Mouse (Mus musculus) thymus, adult 2 months (tissue): ENCODE data around the gene Rngtt. TPM values are rescaled to one million over a fixed set of nuclear protein-coding genes. Genes with fewer than 3 reads are reported as not detected.

Source experiments
- DNase-seq: peaks from one replicate; pipeline ENCODE4 v3.0.0; 2021
- H3K27ac ChIP-seq: fragments of 200-500 bp; 2 replicates; pipeline ENCODE4 v1.5.1; 2012; ENCODE audit warnings: low read length, control low read depth; ENCODE audit not compliant: control insufficient read depth, insufficient read depth
- H3K27me3 ChIP-seq: fragments of 200-500 bp; 2 replicates; pipeline ENCODE4 v1.6.1; 2012; ENCODE audit warnings: mild to moderate bottlenecking, low read length, moderate library complexity, mixed read lengths; ENCODE audit not compliant: control insufficient read depth, insufficient read depth
- H3K36me3 ChIP-seq: fragments of 200-500 bp; 2 replicates; pipeline ENCODE4 v1.6.1; 2012; ENCODE audit warnings: mild to moderate bottlenecking, low read length, moderate library complexity; ENCODE audit not compliant: control insufficient read depth, insufficient read depth
- H3K4me1 ChIP-seq: fragments of 200-500 bp; replicated peaks from 2 replicates; pipeline ENCODE4 v1.6.1; 2012; ENCODE audit warnings: low read length; ENCODE audit not compliant: control insufficient read depth, insufficient read depth
- H3K4me3 ChIP-seq: fragments of 200-500 bp; 2 replicates; pipeline ENCODE4 v1.5.1; 2012; ENCODE audit warnings: mild to moderate bottlenecking, low read length, control low read depth, moderate library complexity; ENCODE audit not compliant: control insufficient read depth, insufficient read depth
- CTCF ChIP-seq: fragments of 200-500 bp; IDR thresholded peaks from 2 replicates; pipeline ENCODE4 v1.5.1; 2012; ENCODE audit warnings: mild to moderate bottlenecking, control low read depth, low read length, moderate library complexity, borderline replicate concordance; ENCODE audit not compliant: control insufficient read depth, poor library complexity, insufficient read depth; ENCODE audit errors: extremely low read depth
- POLR2A ChIP-seq: fragments of 200-500 bp; IDR thresholded peaks from 2 replicates; pipeline ENCODE4 v1.6.1; 2012; ENCODE audit warnings: mild to moderate bottlenecking, low read length, control low read depth, moderate library complexity; ENCODE audit not compliant: control insufficient read depth, poor library complexity, insufficient read depth; ENCODE audit errors: extremely low read depth
- WGBS: fragments of 180-500 bp; shearing (Covaris S2); methylation state at CpG from one replicate; pipeline ENCODE4 v1.1.7; 2018; 5-methylcytosine and 5-hydroxymethylcytosine counted together
- polyA plus RNA-seq: library from polyadenylated mRNA; depleted of rRNA; stranded (reverse); fragments of >200 nt; gene quantifications from 2 replicates; pipeline ENCODE4 v1.2.3, GENCODE M21; 2012

Rngtt gene
- polyA plus RNA-seq, 1 experiment, result 4.2 TPM

GRCm38 (mm10) chr4:33273437-33273836, 36.7 kb upstream of the Rngtt start:
- Histone ChIP-seq H3K4me1 (peaks cover 9% of the 10 kb centered on the region), H3K4me3 (no peak overlapping the region), H3K27me3 (no peaks in the 10 kb centered on the region), H3K27ac (no peak overlapping the region), H3K36me3 (no peaks in the 10 kb centered on the region)
- TF ChIP-seq POLR2A (no peak), CTCF (no peak)
- WGBS, result 67% methylated on average over 3 of the region's 3 CpGs
- DNase-seq, result no peak

- Histone ChIP-seq H3K4me1 (no peaks in the 10 kb centered on the region), H3K27me3 (no peaks in the 10 kb centered on the region), H3K27ac (no peak overlapping the region), H3K36me3 (no peaks in the 10 kb centered on the region), H3K4me3 (no peak overlapping the region)
- WGBS, result 92% methylated on average over 3 of the region's 3 CpGs
- TF ChIP-seq CTCF (no peak), POLR2A (no peak)
- no peak for DNase-seq
Measured at GRCm38 (mm10) chr4:33281891-33282685, 28.0 kb upstream of the Rngtt start.

GRCm38 (mm10) chr4:33284083-33284880, 25.8 kb upstream of the Rngtt start:
- no peak for TF ChIP-seq POLR2A
- TF ChIP-seq CTCF, result no peak
- DNase-seq, result no peak
- Histone ChIP-seq H3K4me3 (no peak overlapping the region), H3K27me3 (no peaks in the 10 kb centered on the region), H3K27ac (no peak overlapping the region), H3K4me1 (no peaks in the 10 kb centered on the region), H3K36me3 (no peaks in the 10 kb centered on the region)
- 84% methylated on average over 5 of the region's 5 CpGs for WGBS

GRCm38 (mm10) chr4:33285448-33285847, 24.7 kb upstream of the Rngtt start:
- Histone ChIP-seq H3K27me3 (no peaks in the 10 kb centered on the region), H3K27ac (no peak overlapping the region), H3K36me3 (no peaks in the 10 kb centered on the region), H3K4me1 (no peaks in the 10 kb centered on the region), H3K4me3 (no peak overlapping the region)
- TF ChIP-seq CTCF, result no peak
- no peak for TF ChIP-seq POLR2A
- no peak for DNase-seq
- 66% methylated on average over 8 of the region's 8 CpGs for WGBS

- no peak for DNase-seq
- H3K36me3 ChIP-seq, result no peaks in the 10 kb centered on the region
- no peak overlapping the region for H3K27ac ChIP-seq
Measured at GRCm38 (mm10) chr4:33289106-33289650, 20.9 kb upstream of the Rngtt start.

GRCm38 (mm10) chr4:33290002-33290401, 20.1 kb upstream of the Rngtt start, which contains the start of gene Pnrc1:
TSS of gene Pnrc1 (minus strand) at chr4:33290163.
- no peak within 1 kb of the TSS for H3K4me3 ChIP-seq
- H3K27me3 ChIP-seq, result no peaks in the 10 kb centered on the region
- 0 out of 2 replicates have a peak within 1 kb of the TSS, but pooled peaks have one; percentile 33 for H3K27ac ChIP-seq
- no peak for DNase-seq
- 26% methylated on average over 3 of the region's 3 CpGs for WGBS
- no peaks in the 10 kb centered on the region for H3K4me1 ChIP-seq
- no peaks in the 10 kb centered on the region for H3K36me3 ChIP-seq
- no peak for TF ChIP-seq CTCF
- no peak for TF ChIP-seq POLR2A

More at GRCm38 (mm10) chr4:33289106-33289650, 20.9 kb upstream of the Rngtt start:
- 36% methylated on average over 12 of the region's 12 CpGs for WGBS
- Histone ChIP-seq H3K4me3 (no peak overlapping the region), H3K27me3 (no peaks in the 10 kb centered on the region), H3K4me1 (no peaks in the 10 kb centered on the region)
- TF ChIP-seq POLR2A (no peak), CTCF (no peak)
